Mouse (Mus musculus): ENCODE measurements around the gene 2310039H08Rik.
"Not testable (repeated sequence)": the region's sequence is repeated elsewhere in the genome, so short reads cannot be mapped to it uniquely, and the experiment has no call there.

The 2310039H08Rik gene

GRCm38 (mm10) chr17:46763544-46763943 is 8.9 kb upstream of the 2310039H08Rik start, which contains the start of gene Ptcra:
Gene Ptcra (minus strand): TSS chr17:46763712.
- DNase-seq (ENCODE audit: low read depth): no peak

DNA sequence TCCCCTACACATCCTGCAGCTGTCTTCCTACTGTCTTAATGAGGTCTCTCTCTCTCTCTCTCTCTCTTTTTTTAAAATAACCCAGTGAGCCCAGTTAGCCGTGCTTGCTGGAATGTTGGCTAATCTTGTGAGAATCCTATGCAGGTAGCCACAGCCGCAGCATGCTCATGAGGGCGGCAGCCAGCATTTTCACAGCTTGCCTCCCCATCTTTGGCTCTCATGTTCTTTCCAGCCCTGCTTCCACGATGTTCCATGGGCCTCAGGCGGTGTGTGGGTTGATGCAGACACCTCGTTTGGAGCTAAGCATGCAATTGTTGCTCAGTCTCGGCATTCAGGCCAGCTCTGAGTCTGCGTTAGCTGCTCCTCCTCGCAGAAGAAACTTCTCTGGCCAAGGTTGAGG is 7.5 kb upstream of the 2310039H08Rik start:
- DNase-seq (ENCODE audit: low read depth): not testable (repeated sequence)

- DNase-seq (ENCODE audit: low read depth): no peak
Observed at GRCm38 (mm10) chr17:46767868-46768267, 4.6 kb upstream of the 2310039H08Rik start.

DNA sequence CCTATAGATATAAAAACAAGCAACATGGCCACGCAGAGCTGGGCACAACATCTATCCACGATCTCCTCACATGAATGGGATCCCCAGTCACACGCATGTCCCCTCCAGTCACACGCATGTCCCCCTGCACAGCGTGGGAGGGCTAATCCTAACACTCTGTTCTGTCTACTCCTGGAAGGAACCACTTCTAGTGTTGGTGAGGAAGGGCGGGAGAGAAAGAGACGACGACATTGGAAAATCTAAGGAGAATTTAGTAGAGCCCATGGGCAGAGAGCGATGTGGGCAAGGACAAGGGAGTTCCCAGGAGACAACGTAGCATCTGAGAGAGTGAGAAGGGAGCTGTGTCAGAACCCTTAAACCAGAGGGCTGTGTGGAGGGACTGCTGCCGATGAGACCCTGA is 1.9 kb upstream of the 2310039H08Rik start:
- no peak for DNase-seq (ENCODE audit: low read depth)

- DNase-seq (ENCODE audit: low read depth): no peak
Observed at GRCm38 (mm10) chr17:46771025-46771424, 1.4 kb upstream of the 2310039H08Rik start.

DNA sequence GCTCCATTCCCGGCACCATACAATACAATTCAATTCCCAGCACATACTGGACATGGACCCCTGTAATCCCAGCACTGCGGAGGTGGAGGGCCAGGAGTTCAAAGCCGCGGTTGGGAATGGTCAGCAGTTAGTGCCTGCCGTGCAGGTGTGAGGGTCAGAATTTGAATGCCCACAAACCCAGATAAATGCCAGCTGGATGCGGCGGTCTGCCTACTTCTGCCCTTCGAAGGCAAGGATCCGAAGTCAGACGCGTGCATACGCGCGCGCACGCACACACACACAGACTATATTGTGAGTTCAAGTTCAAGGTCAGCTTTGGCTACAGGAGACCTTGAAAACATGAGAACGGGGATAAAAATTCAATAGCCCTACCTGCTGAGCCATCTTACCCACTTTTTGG is 819 bp upstream of the 2310039H08Rik start:
- no peak for DNase-seq (ENCODE audit: low read depth)

GRCm38 (mm10) chr17:46772038-46772403 is 414 bp upstream of the 2310039H08Rik start:
- DNase-seq (ENCODE audit: low read depth): no peak

GRCm38 (mm10) chr17:46773278-46774130 is 1.1 kb downstream of the 2310039H08Rik start:
- DNase-seq (ENCODE audit: low read depth): peak; percentile 55

DNA sequence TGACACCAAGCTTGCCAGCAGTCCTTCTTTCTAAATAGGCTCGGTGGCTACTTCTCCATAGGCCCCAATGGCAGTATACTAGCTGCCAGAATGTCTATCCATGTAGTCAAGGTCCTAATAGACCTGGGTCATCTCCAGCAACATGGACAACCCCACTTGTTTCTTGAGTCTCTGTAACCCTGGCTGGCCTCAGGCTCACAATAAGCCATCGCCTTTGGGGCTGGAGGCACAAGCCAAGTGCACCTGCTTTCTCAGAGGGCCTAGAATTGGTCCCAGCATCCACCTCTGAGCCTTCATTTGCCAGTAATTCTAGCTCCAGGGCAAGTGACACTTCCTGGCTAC is 1.7 kb downstream of the 2310039H08Rik start:
- no peak for DNase-seq (ENCODE audit: low read depth)

DNA sequence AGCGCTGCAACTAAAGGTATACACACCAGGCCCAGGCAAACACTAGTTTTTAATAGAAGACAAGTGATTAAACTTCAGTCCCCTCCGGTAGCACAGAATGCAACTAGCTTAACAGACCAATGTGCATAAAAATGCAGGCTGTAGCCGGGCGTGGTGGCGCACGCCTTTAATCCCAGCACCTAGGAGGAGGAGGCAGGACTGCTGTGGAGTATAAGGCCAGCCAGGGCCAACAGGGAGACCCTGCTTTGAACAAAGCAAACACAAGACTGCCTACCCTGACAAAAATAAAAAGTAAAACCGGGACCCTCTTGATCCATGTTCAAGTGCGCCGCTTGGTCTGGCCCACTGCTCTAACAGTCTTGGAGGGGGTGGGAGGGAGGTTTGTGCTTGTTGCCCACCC is 2.6 kb downstream of the 2310039H08Rik start:
- DNase-seq (ENCODE audit: low read depth): no peak

- DNase-seq (ENCODE audit: low read depth): no peak
Observed at GRCm38 (mm10) chr17:46776087-46776486, 3.7 kb downstream of the 2310039H08Rik start.

DNA sequence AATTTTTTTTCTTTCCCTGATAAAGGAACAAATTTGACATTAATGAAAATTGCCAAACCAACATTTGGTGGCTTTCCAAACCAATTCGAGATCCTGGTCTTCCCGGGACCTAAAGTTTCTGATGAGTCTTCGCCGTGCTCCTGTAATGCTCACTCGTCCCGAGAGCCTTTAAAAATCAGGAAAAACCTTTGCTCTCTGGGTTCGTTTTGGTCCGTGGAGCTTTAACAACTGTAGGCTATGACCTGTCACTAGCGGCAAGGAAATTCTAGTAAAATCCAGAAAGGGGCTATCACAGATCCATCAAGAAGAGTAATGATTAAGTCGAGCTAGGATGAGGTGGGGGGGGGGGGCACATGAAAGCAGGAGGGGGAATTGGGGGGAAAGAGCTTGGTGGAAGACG is 9.4 kb downstream of the 2310039H08Rik start:
- DNase-seq (ENCODE audit: low read depth): no peak

DNA sequence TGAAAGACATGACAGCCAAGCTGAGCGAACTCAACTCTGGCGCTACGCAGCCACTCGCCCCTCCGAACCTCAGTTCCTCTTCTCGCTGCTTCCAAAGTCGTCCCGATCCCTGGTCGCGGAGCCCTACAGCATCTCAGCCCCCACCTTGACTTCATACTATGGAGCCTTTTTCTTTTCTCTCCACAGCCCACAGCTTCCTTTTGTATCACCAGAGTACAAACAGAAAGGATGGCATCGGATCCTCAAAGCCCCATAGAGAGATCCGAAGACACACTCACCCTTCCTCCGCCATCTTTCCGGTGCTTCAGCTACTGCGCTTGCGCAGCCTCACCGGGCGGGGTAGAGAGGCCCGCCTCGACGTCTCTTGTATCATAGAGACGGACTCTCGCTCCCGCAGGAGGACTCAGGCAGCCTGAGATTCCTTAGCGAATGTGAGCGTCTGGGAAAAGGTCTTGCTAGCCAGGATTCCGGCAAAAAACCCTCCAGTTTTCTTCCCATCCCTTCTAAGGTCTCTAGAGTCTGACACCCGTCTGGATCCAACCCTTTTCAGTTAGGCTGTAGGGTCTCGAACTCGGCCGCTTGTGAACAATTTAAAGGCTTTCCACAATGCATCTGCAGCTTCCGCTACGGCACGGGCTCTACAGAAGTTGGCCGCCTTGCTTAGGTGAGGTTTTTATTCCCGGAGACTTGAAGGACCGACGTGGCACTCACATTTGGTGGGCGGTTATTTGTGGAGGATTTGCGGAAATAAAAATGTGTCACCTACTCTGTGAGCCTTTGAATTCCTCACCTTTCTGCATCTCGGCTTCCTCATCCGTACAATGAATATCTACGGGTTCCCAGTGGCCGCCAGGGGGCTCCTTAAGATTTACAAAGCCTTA is 10.1 kb downstream of the 2310039H08Rik start, which contains the start of gene Rpl7l1:
Gene Rpl7l1 (minus strand): TSS at position 332 of the 881 bp plus-strand sequence.
- DNase-seq (ENCODE audit: low read depth): peak; percentile 97

DNA sequence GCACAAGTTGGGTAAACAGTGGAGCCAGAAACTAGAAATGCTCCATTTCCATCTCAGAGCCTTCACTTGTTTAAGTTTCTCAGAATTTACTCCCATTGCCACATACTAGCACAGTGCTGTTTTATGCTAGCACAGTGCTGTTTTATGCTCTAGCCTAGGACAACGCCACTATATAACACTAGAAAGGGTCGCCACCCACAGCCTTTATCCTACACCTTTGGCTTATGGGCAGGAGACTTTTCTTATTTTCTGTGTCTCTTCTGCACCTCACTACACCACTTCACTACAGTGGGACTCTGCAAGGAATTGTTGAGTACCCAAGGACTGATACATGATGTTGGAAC is 10.8 kb downstream of the 2310039H08Rik start:
- DNase-seq (ENCODE audit: low read depth): no peak

DNA sequence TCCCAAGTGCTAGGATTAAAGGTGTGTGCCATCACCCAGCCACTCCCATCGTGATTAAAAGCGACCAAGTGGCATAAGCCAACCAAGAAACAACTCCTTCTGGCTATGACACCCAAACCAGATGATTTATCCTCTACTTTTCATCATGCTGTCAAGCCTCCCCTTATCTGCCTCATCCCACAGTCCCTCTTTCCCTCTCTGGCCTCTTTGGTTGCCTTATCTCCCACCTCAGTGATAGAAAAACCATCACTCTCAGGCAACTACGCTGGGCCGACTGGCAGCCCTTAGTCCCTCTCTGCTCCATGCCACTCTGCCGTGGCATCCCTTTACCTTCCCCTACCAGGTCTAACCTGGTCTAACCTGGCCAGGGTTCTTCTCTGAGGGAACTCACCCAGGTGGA is 14.5 kb downstream of the 2310039H08Rik start:
- no peak for DNase-seq (ENCODE audit: low read depth)

DNA sequence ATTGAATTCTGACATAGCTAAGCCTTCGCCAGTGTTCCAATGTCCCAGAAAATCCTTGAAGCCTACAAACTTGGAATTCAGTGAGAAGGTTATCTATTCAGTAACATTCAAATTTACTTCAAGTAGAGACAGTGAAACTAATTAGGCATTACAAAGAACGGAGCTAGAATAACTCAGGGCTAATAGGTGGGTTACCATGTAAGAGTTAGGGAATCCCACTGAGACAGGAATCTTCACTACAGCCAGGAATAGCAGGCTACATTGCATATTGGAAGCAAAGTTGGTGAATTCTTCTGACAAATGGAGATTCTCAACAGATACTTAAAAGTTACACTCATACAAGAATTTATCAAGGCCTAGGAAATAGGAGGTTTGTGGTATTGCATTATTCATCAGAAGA is 15.5 kb downstream of the 2310039H08Rik start:
- not testable (repeated sequence) for DNase-seq (ENCODE audit: low read depth)

- DNase-seq (ENCODE audit: low read depth): no peak
Observed at GRCm38 (mm10) chr17:46792963-46793362, 20.5 kb downstream of the 2310039H08Rik start.

- DNase-seq (ENCODE audit: low read depth): no peak
Observed at GRCm38 (mm10) chr17:46796743-46797142, 24.3 kb downstream of the 2310039H08Rik start.

GRCm38 (mm10) chr17:46797386-46797785 is 25.0 kb downstream of the 2310039H08Rik start:
- DNase-seq (ENCODE audit: low read depth): no peak

DNA sequence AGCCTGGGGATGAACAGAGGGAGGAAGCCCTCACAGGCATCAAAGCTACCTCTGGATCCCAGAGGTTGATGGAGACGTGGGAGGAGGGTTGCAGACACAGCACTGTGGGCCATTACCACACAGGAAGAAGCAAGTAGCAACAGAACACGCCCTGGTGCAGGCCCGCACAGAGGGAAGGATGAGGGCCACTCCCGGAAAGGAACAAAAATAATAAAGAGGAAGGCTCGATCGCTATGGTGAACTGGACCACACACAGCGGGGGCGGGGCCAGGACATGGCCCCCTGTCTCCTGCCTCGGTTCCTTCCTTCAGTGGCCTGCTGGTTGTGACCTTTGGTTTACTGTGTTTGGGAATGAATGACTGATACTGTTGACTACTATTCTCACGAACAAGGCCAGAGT is 27.2 kb downstream of the 2310039H08Rik start:
- DNase-seq (ENCODE audit: low read depth): no peak

DNA sequence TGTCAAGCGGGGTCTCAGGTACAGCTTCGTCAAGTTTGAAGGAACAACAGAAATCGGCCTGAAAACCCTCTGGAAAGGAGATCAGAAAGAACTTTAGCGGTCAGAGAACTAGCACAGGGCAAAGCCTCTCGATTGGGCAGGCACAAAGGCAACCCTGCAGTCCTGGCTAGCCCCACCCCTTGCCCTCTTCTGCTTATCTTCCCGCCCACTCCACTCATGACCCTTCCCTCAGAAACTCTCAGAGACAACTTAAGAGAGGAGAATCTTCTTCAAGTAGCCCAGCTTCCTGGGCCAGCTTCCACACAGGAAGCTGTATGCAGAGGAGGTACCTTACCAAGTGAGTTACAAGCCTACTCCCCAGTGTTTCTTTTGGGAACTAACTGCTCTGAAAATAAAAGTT is 29.3 kb downstream of the 2310039H08Rik start:
- DNase-seq (ENCODE audit: low read depth): no peak

DNA sequence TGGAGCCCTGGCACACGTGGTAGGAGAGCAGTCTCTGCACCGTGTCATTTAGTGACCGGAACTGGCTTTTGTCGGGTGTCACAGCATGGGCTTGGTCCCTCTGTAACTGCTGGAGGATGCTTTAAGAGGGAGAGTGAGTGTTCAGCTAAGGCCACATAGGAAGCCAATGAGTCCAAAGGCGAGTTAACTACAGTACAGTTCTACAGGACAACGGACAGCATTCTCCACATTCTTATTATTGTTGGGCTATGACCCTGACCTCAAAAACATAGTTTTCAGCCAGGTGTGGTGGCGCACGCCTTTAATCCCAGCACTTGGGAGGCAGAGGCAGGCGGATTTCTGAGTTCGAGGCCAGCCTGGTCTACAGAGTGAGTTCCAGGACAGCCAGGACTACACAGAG is 35.9 kb downstream of the 2310039H08Rik start:
- DNase-seq (ENCODE audit: low read depth): no peak
